Mouse (Mus musculus): Measurements from ENCODE around the gene Mocs2.

Gene Mocs2

DNA sequence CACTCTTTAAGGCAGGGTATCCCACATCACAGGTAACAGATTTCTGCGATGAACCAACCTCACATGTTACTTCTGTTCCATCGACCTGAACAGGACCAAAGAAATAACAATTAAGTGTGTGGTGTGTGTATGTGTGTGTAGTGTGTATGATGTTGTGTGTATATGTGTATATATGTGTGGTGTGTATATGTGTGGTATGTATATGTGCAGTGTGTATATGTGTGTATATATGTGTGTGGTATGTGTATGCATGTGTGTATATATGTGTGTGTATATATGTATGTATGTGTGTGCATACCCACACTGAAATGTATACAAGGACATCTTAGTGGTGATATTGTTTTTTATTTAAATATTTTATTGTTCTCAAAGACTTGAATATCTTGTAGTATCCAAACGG lies 36.4 kb downstream of the Mocs2 start:
- DNase-seq = no peak

- DNase-seq = no peak
Measured at GRCm38 (mm10) chr13:114855573-114856268, 37.7 kb downstream of the Mocs2 start.

DNA sequence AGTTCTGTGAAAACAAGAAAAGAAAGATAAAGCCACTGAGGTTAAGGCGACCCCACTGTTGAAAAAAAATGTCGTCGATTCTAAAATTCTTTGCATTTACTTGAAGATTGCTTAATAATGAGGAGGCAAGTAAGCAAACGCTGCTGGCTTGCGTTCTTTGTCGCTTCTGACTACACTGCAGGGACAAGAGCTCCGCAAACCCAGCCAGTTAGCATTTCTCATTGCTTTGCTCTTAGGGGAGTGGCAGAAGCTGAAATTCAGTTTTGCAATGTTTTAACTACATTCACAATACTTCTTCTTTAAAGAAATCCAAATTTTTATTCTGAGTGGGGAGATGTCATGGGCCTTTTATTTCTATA lies 38.2 kb downstream of the Mocs2 start:
- DNase-seq = no peak

GRCm38 (mm10) chr13:114857525-114857924 lies 39.5 kb downstream of the Mocs2 start:
- no peak for DNase-seq

DNA sequence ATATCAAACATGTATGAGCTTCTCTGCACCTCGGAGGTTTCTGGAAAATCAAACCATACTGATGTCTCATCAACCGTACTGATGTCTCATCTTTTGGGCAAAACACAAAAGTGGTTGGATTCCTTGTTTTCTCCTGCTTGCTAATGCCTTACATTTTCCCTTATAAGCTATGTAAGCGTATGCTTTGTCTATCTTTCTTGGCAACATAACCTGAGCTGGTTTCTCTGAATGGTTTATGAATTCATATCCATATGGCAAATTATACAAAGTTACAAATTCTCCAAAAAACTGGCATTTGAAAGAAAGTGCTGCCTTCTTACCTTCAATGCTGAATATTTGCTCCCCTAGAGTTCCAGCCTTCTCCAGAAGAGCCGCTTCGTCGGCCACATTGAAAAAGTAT lies 56.7 kb downstream of the Mocs2 start:
- DNase-seq = no peak

DNA sequence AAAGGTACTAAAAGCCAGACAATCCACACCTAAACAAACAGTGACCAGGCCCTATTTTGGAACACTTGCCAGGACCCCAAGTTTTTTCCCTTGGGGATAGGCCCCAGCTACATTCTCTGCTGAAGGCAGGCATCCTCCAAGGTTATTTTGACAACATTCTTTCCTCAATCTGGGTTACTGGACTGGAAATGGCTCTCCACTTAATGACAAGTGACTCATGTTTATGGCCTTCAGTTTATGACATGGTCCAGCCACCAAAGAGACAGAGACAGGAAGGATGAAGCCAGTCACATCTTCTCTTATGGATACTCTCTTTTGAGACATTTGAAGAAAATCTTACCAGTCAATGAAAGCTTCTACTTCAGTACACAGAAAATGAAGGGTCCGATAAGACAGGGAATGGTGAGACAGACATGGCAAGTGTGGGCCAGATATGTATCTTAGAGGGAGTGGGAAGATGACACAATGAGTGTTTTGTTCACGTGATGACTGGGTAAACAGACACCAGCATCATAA lies 58.0 kb downstream of the Mocs2 start:
- DNase-seq = no peak

DNA sequence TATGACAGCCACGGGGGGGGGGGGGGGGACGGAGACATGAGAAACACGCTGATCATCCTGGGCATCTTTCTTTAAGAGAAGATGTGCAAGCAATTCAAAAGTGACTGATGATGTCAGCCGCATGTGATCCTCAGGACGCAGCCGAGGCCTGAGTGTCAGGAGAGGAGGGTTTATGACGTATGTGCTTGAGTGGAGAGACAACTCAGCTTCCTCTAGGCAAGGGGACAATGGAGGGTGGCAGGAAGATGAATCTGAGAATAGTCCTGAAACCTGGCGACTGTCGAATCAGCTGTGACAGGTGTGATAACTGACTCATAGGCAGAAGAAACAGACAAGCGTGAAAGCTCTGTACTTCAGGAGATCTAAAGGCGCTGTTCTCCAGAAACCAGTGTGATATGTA lies 60.6 kb downstream of the Mocs2 start:
- DNase-seq = no peak

All from liver (tissue).